Mouse (Mus musculus) embryonic fibroblast, embryonic 13.5 days (primary cell): Measurements from ENCODE around the gene Slc39a11.

ENCODE experiments used
- CTCF ChIP-seq: IDR thresholded peaks from 2 replicates; pipeline ENCODE4 v1.5.1; 2011; ENCODE audit warnings: mild to moderate bottlenecking, control low read depth, low read length, moderate library complexity, borderline replicate concordance; ENCODE audit not compliant: insufficient read depth
- POLR2A ChIP-seq: IDR thresholded peaks from 2 replicates; pipeline ENCODE4 v1.6.1; 2011; ENCODE audit warnings: low read depth, mild to moderate bottlenecking, control low read depth, low read length, moderate library complexity

DNA sequence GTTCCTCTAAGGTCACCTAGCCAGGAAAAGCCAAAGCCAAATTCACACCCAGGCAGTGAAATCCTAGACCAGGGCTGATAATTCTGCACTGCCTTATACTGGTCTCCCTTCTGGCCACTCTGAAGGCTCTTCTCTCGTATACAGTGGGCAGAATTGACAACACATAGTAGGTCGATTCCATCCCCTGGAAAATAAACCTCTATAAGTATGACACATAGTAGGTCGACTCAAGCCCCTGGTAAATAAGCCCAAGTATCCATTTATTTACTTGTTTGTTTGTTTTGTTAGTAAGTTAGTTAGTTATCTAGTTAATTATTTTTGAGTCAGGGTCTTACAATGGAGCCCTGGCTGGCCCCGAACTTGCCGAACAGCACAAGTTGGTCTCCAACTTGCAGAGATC is 54.7 kb downstream of the Slc39a11 start:
- TF ChIP-seq POLR2A (no peak), CTCF (no peak)
